Mouse (Mus musculus) MEL (cell line): ENCODE data around the gene Cntn4. TPM values are rescaled to one million over a fixed set of nuclear protein-coding genes. Genes with fewer than 3 reads are reported as not detected.

Source experiments
- DNase-seq: peaks from one replicate; pipeline ENCODE4 v3.0.0; 2011; ENCODE audit warnings: low read depth, low spot score
- H3K27ac ChIP-seq: 2 replicates; pipeline ENCODE4 v1.5.1; 2012; ENCODE audit warnings: low read depth, mild to moderate bottlenecking, control low read depth, low read length, moderate library complexity; ENCODE audit not compliant: control insufficient read depth
- H3K27me3 ChIP-seq, 2 experiments: fragments of 150-350 bp in 1 of 2; sonication (generic) in 1 of 2; 2 replicates each; pipeline ENCODE4 v1.6.1; 2012; ENCODE audit warnings: low read length in 2 of 2, mild to moderate bottlenecking in 2 of 2, improper control_type of control experiment in 1 of 2, moderate library complexity in 1 of 2; ENCODE audit not compliant: insufficient read depth in 2 of 2, control insufficient read depth in 1 of 2
- H3K36me3 ChIP-seq, 2 experiments: 2 replicates each; pipeline ENCODE4 v1.6.1; 2012 to 2014; ENCODE audit warnings: low read length in 2 of 2, improper control_type of control experiment in 1 of 2, inconsistent platforms in 1 of 2, mild to moderate bottlenecking in 1 of 2; ENCODE audit not compliant: insufficient read depth in 2 of 2, control insufficient read depth in 1 of 2
- H3K4me1 ChIP-seq, 2 experiments: fragments of 150-350 bp in 1 of 2; sonication (generic) in 1 of 2; 2 replicates each; pipeline ENCODE4 v1.6.1; 2012; ENCODE audit warnings: low read length in 2 of 2, improper control_type of control experiment in 1 of 2, mild to moderate bottlenecking in 1 of 2; ENCODE audit not compliant: insufficient read depth in 2 of 2, control insufficient read depth in 1 of 2
- H3K4me3 ChIP-seq, 2 experiments: fragments of 150-350 bp in 1 of 2; sonication (generic) in 1 of 2; 2 replicates each; pipeline ENCODE4 v1.5.1; 2012; ENCODE audit warnings: low read depth in 2 of 2, low read length in 2 of 2, mild to moderate bottlenecking in 2 of 2, moderate library complexity in 2 of 2, control low read depth in 1 of 2, improper control_type of control experiment in 1 of 2; ENCODE audit not compliant: control insufficient read depth in 1 of 2, insufficient read depth in 1 of 2
- H3K79me2 ChIP-seq: 2 replicates; pipeline ENCODE4 v1.6.1; 2012; ENCODE audit warnings: mild to moderate bottlenecking, low read length, moderate library complexity; ENCODE audit not compliant: control insufficient read depth, poor library complexity, insufficient read depth
- H3K9ac ChIP-seq: 2 replicates; pipeline ENCODE4 v1.6.1; 2012; ENCODE audit warnings: low read depth, mild to moderate bottlenecking, control low read depth, low read length, moderate library complexity; ENCODE audit not compliant: control insufficient read depth, poor library complexity, severe bottlenecking
- H3K9me3 ChIP-seq: fragments of 150-350 bp; sonication (generic); replicated peaks from 2 replicates; pipeline ENCODE4 v1.6.1; 2012; ENCODE audit warnings: mild to moderate bottlenecking, low read length, improper control_type of control experiment, moderate library complexity; ENCODE audit not compliant: insufficient read depth
- CHD2 ChIP-seq: IDR thresholded peaks from 2 replicates; pipeline ENCODE4 v1.6.1; 2011; ENCODE audit warnings: low read length, improper control_type of control experiment
- CTCF ChIP-seq, 3 experiments: IDR thresholded peaks in 2 of 3; conservative IDR thresholded peaks in 1 of 3; 2 replicates each; pipeline ENCODE4 v1.5.1; 2011 to 2012; ENCODE audit warnings: low read length in 3 of 3, low read depth in 2 of 3, mild to moderate bottlenecking in 2 of 3, improper control_type of control experiment in 1 of 3, inconsistent platforms in 1 of 3, mixed read lengths in 1 of 3, moderate library complexity in 1 of 3; ENCODE audit not compliant: control insufficient read depth in 1 of 3, insufficient read depth in 1 of 3, poor library complexity in 1 of 3, severe bottlenecking in 1 of 3
- E2F4 ChIP-seq: IDR thresholded peaks from 2 replicates; pipeline ENCODE4 v1.6.1; 2011; ENCODE audit warnings: low read depth, low read length, improper control_type of control experiment, borderline replicate concordance
- ELF1 ChIP-seq: IDR thresholded peaks from 2 replicates; pipeline ENCODE4 v1.6.1; 2014; ENCODE audit warnings: low read depth, mild to moderate bottlenecking, inconsistent platforms, low read length, improper control_type of control experiment, moderate library complexity
- ETS1 ChIP-seq: IDR thresholded peaks from 2 replicates; pipeline ENCODE4 v1.6.1; 2012; ENCODE audit warnings: low read depth, mild to moderate bottlenecking, inconsistent platforms, low read length, improper control_type of control experiment, moderate library complexity
- HCFC1 ChIP-seq: IDR thresholded peaks from 2 replicates; pipeline ENCODE4 v1.6.1; 2012; ENCODE audit warnings: low read depth, mild to moderate bottlenecking, inconsistent platforms, low read length, improper control_type of control experiment, moderate library complexity
- JUND ChIP-seq: IDR thresholded peaks from 2 replicates; pipeline ENCODE4 v1.6.1; 2011; ENCODE audit warnings: low read depth, mild to moderate bottlenecking, improper control_type of control experiment, low read length
- KAT2A ChIP-seq: conservative IDR thresholded peaks from 2 replicates; pipeline ENCODE4 v1.6.1; 2012; ENCODE audit warnings: low read depth, low read length, improper control_type of control experiment, inconsistent platforms
- MAFK ChIP-seq: IDR thresholded peaks from 2 replicates; pipeline ENCODE4 v1.6.1; 2011; ENCODE audit warnings: low read depth, mild to moderate bottlenecking, low read length, improper control_type of control experiment, borderline replicate concordance
- MAX ChIP-seq: IDR thresholded peaks from 2 replicates; pipeline ENCODE4 v1.6.1; 2011; ENCODE audit warnings: low read length, improper control_type of control experiment
- MAZ ChIP-seq: IDR thresholded peaks from 2 replicates; pipeline ENCODE4 v1.6.1; 2012; ENCODE audit warnings: low read depth, mild to moderate bottlenecking, inconsistent platforms, low read length, improper control_type of control experiment
- MEF2A ChIP-seq: IDR thresholded peaks from 2 replicates; pipeline ENCODE4 v1.6.1; 2014; ENCODE audit warnings: low read depth, mild to moderate bottlenecking, inconsistent platforms, low read length, improper control_type of control experiment; ENCODE audit not compliant: poor library complexity, insufficient replicate concordance, severe bottlenecking; ENCODE audit errors: extremely low read depth
- MXI1 ChIP-seq: IDR thresholded peaks from 2 replicates; pipeline ENCODE4 v1.6.1; 2011; ENCODE audit warnings: mild to moderate bottlenecking, low read depth, low read length, improper control_type of control experiment
- MYC ChIP-seq: IDR thresholded peaks from 2 replicates; pipeline ENCODE4 v1.6.1; 2011; ENCODE audit warnings: low read depth, mild to moderate bottlenecking, low read length, improper control_type of control experiment, moderate library complexity
- NELFE ChIP-seq: IDR thresholded peaks from 2 replicates; pipeline ENCODE4 v1.6.1; 2011; ENCODE audit warnings: low read depth, low read length, improper control_type of control experiment
- POLR2AphosphoS5 ChIP-seq: IDR thresholded peaks from 2 replicates; pipeline ENCODE4 v1.6.1; 2012; ENCODE audit warnings: low read depth, borderline replicate concordance, mild to moderate bottlenecking, inconsistent platforms, low read length, moderate library complexity, mixed read lengths
- RAD21 ChIP-seq: IDR thresholded peaks from 2 replicates; pipeline ENCODE4 v1.6.1; 2011; ENCODE audit warnings: mild to moderate bottlenecking, low read depth, low read length, improper control_type of control experiment
- SIN3A ChIP-seq: IDR thresholded peaks from 2 replicates; pipeline ENCODE4 v1.6.1; 2012; ENCODE audit warnings: low read length, improper control_type of control experiment, inconsistent platforms
- SMC3 ChIP-seq: IDR thresholded peaks from 2 replicates; pipeline ENCODE4 v1.6.1; 2011; ENCODE audit warnings: low read depth, low read length, improper control_type of control experiment
- TBP ChIP-seq: IDR thresholded peaks from 2 replicates; pipeline ENCODE4 v1.8.0; 2011; ENCODE audit warnings: low read depth, low read length, improper control_type of control experiment
- UBTF ChIP-seq: IDR thresholded peaks from 2 replicates; pipeline ENCODE4 v1.6.1; 2012; ENCODE audit warnings: low read depth, mild to moderate bottlenecking, inconsistent platforms, low read length, improper control_type of control experiment, moderate library complexity, borderline replicate concordance; ENCODE audit not compliant: insufficient read depth
- USF1 ChIP-seq: IDR thresholded peaks from 2 replicates; pipeline ENCODE4 v1.6.1; 2014; ENCODE audit warnings: low read depth, mild to moderate bottlenecking, inconsistent platforms, low read length, improper control_type of control experiment, moderate library complexity
- USF2 ChIP-seq, 2 experiments: IDR thresholded peaks; 2 replicates each; pipeline ENCODE4 v1.6.1; 2011 to 2012; ENCODE audit warnings: improper control_type of control experiment in 2 of 2, low read length in 2 of 2, borderline replicate concordance in 1 of 2, inconsistent platforms in 1 of 2, low read depth in 1 of 2, mild to moderate bottlenecking in 1 of 2; ENCODE audit not compliant: insufficient read depth in 1 of 2
- ZKSCAN1 ChIP-seq: IDR thresholded peaks from 2 replicates; pipeline ENCODE4 v1.6.1; 2012; ENCODE audit warnings: low read depth, mild to moderate bottlenecking, inconsistent platforms, low read length, improper control_type of control experiment, moderate library complexity
- ZNF384 ChIP-seq: IDR thresholded peaks from 2 replicates; pipeline ENCODE4 v1.6.1; 2012; ENCODE audit warnings: low read depth, mild to moderate bottlenecking, inconsistent platforms, low read length, improper control_type of control experiment
- polyA plus RNA-seq, 2 experiments: library from polyadenylated mRNA; stranded (reverse) in 1 of 2; unstranded in 1 of 2; fragments of >175 nt in 1 of 2; fragments of >200 nt in 1 of 2; gene quantifications; 2 replicates each; pipeline versions ENCODE4 v1.2.1 to v1.2.4; 2012; ENCODE audit warnings: low replicate concordance in 2 of 2, low read depth in 1 of 2; ENCODE audit not compliant: insufficient read length in 2 of 2, insufficient read depth in 1 of 2, missing spikeins in 1 of 2
- total RNA-seq: library from RNA; depleted of rRNA; stranded (reverse); fragments of 300-350 nt; gene quantifications from 2 replicates; pipeline ENCODE4 v1.2.3, GENCODE M21; 2012

Gene Cntn4
- total and polyA plus RNA-seq, 3 experiments, result not detected

DNA sequence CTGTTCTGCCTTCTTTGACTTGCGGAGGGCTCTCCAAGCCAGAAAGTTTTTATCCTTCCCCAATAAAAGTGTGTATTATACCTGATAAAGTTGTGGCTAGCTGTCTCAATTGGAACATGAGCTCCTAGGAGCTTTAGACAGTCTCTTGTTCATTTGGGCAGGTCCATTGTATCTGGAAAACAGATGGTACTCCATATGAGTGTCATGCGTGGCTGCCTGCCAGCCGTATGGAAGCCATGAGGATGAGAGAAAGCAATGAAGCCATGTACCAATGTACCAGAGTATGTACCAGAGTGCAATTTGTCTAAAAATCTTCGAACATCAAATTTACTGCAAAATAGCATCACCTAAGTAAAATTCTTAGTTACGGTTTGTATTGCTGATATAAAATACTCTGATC lies 500.1 kb downstream of the Cntn4 start:
- H3K79me2 ChIP-seq, result no peaks in the 10 kb centered on the region
- TF ChIP-seq CHD2, result no peak
- TF ChIP-seq NELFE, result no peak
- no peak for TF ChIP-seq SIN3A
- TF ChIP-seq MAX, result no peak
- no peak for TF ChIP-seq E2F4
- TF ChIP-seq HCFC1, result no peak
- no peak for TF ChIP-seq MAFK
- TF ChIP-seq ZNF384, result no peak
- no peak for TF ChIP-seq MXI1
- TF ChIP-seq ELF1, result no peak
- TF ChIP-seq JUND, result no peak
- TF ChIP-seq POLR2AphosphoS5, result no peak
- TF ChIP-seq RAD21, result no peak
- H3K36me3 ChIP-seq, result no peaks in the 10 kb centered on the region
- DNase-seq, result no peak
- H3K4me1 ChIP-seq, result no peaks in the 10 kb centered on the region
- H3K4me3 ChIP-seq, result no peak overlapping the region
- no peak overlapping the region for H3K27ac ChIP-seq
- no peaks in the 10 kb centered on the region for H3K9me3 ChIP-seq
- H3K9ac ChIP-seq, result no peak overlapping the region
- no peaks in the 10 kb centered on the region for H3K27me3 ChIP-seq

DNA sequence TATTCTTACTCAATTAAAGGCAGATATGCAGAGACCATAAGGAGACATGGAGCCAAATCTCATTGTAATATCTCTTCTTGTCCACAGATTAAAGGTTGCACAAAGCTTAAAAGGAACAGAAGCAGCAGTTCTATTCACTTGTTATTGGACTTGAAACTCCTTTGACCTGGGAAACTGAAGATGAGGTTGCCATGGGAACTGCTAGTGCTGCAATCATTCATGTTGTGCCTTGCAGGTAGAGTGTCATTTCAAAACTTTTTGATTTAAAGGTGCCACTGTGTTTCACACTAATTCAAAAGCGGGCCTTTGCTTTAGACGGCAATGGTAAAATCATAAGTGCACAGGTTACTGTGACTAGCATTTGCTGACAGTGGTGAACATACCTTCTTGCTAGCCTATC lies 504.1 kb downstream of the Cntn4 start:
- H3K36me3 ChIP-seq, result no peaks in the 10 kb centered on the region
- no peaks in the 10 kb centered on the region for H3K79me2 ChIP-seq
- no peak overlapping the region for H3K4me3 ChIP-seq
- no peaks in the 10 kb centered on the region for H3K9me3 ChIP-seq
- no peaks in the 10 kb centered on the region for H3K4me1 ChIP-seq
- H3K27me3 ChIP-seq, result no peaks in the 10 kb centered on the region
- no peak for TF ChIP-seq USF2 (IDR thresholded peaks at IDR 0.05; ENCODE audit: borderline replicate concordance in 1 of 2, insufficient read depth in 1 of 2, low read depth in 1 of 2, low read length in 2 of 2)
- TF ChIP-seq E2F4, result no peak
- no peak for TF ChIP-seq TBP
- TF ChIP-seq MAZ, result no peak
- TF ChIP-seq CHD2, result no peak
- no peak for TF ChIP-seq MXI1
- TF ChIP-seq POLR2AphosphoS5, result no peak
- no peak for TF ChIP-seq MEF2A
- TF ChIP-seq RAD21, result no peak
- TF ChIP-seq MAFK, result no peak
- TF ChIP-seq USF1, result no peak
- no peak for TF ChIP-seq ZNF384
- no peak for TF ChIP-seq KAT2A
- TF ChIP-seq SMC3, result no peak
- TF ChIP-seq MYC, result no peak
- no peak for TF ChIP-seq CTCF (IDR thresholded peaks at IDR 0.05 in 2 of 3, conservative IDR thresholded peaks at IDR 0.05 in 1 of 3; ENCODE audit: control insufficient read depth in 1 of 3, insufficient read depth in 1 of 3, low read depth in 2 of 3, low read length in 3 of 3, poor library complexity in 1 of 3, severe bottlenecking in 1 of 3)
- no peak for TF ChIP-seq ZKSCAN1
- no peak for TF ChIP-seq SIN3A
- no peak for TF ChIP-seq ETS1
- TF ChIP-seq UBTF, result no peak
- no peak overlapping the region for H3K9ac ChIP-seq
- no peak overlapping the region for H3K27ac ChIP-seq
- DNase-seq, result no peak
